Mouse (Mus musculus): ENCODE measurements around the gene Ints4.
"Not testable (repeated sequence)": the region's sequence is repeated elsewhere in the genome, so short reads cannot be mapped to it uniquely, and the experiment has no call there.

Ints4 gene

DNA sequence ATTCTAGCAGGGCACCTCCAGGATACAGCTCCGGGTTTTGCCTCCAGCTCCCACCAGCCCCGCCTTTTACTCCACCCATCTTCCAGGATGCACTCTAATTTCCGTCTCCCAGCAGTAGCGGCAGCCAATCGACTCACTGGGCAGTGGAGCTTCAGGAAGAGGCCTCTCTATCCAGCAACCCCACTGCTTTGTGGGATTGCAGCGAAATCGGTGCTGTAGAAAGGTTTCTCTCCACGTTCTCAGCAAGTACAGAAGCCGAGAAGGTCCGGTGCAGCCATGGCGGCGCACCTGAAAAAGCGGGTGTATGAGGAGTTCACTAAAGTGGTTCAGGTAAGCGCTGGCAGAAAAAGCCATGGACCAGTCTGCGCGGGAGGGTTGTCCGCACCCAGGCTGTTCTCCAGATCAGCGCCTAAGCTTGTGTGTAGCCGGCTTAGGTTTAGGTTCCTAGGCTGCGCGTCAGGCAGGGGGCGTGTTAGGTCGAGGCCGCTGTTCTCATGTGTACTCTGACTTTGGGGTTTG, at the start of gene Ints4:
TSS of gene Ints4 (plus strand) at position 136 of the 519 bp plus-strand sequence.
- peak; percentile 91 to 95 for DNase-seq (ENCODE audit: low spot score in 2 of 2)

DNA sequence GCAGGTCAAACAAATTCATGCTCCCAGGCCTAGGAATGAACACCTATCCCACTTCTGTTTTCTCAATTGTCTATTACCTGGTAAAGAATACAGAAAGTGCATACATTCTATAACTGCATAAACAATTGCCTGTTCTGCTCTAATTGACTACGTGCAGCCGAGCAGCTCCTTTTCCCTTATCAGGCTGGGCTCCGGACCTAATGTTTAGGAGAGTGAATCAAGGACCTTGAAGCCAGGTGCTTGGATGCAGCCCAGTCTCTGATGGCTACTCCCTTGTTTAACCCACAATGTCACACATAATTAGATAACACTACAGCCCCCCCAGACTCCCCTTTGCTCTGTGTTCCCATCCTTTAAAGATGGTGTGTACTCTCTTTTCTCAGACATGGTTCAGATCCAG, 47.2 kb upstream of the Ints4 start:
- not testable (repeated sequence) for DNase-seq (ENCODE audit: low spot score in 2 of 2)

DNA sequence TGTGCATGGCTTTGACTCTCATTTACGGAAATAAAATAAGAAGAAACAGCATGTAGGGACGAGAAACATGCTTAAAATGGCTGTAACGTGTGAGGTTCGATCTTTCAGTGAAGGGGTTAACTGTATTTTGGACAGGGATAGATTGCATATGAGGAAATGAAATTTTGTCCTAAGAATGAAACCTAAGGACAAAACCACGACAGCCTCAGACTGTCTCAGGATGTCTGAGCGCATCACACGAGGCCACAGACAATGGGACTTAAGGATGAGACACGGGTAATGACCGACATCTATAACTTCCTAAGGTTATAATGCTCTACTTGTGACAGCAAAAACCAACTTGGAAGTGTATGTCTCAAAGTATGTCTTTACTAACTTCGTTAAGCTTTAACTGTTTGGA, 46.2 kb upstream of the Ints4 start:
- no peak for DNase-seq (ENCODE audit: low spot score in 2 of 2)

DNA sequence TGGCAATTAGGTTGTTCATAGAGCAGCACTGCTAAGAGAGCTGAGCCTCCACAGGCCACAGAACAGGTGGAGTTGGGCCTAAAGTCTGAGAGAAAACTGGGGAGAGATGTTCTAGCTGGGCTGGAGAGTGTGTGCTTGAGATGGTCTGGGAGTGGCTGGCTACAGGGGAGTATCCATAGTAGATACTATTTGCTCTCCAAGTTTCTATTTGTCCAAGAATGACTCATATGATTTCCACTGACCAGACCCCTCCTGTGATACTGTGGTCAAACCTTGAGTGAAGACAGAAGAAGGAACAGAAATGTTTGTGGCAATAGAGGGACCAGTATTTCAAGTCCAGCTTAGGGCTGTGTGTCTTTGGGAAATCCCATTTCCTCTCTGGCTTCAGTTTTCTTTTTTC, 41.8 kb upstream of the Ints4 start:
- no peak for DNase-seq (ENCODE audit: low spot score in 2 of 2)

DNA sequence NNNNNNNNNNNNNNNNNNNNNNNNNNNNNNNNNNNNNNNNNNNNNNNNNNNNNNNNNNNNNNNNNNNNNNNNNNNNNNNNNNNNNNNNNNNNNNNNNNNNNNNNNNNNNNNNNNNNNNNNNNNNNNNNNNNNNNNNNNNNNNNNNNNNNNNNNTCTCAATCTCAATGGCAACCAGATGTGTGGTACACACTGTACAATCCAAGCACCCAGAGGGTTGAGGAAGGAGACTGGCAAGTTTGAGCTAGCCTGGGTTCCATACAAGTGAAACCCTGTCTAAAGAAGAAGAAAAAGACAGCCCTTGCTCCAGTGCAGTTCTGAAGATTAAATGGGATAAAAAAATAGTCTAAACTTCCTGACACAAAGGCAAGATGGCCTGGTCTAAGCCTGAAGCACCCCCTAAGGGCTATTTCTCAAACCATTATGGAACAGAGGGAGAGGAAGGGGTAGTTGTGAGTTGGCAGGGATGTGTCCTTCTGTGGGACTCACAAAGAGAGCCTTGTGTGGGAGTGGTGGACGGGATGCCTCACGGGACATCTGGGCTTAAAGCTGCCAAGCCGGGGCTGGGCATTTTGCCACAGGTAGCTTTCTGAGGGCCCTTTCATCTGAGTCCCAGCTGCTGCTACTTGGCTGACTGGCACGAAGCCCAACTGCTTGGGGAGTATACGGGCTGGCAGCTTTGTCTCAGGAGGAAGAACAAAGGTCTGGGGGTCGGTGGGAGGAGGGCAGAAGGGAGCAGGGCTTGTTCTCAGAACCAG, 34.4 kb upstream of the Ints4 start:
- peak; percentile 87 to 90 for DNase-seq (ENCODE audit: low spot score in 2 of 2)

DNA sequence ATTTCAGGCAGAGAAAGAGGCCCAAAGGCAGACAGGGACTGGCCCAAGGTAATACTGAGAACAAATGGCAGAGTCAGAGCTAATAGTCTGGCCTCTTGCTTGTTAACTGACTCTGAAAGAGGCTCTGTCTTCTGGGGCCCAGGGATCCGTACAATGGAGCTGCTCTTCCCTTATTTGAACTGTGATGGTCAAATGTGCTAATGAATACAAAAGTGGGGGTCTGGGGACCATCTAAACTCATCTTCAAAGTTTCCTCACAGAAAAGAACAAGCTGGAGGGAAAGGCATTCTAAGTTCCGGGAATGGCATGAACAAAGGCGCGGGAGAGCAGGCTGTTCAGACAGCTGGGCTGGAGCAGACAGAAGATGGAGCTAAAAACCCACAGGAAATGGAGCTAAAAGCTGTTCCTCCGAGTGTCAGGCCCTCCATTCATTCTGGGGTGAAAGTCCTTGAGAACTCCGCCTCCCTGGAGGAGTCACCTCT, 33.7 kb upstream of the Ints4 start:
- DNase-seq (ENCODE audit: low spot score in 2 of 2), result peak in 1 of 2 experiments; percentile 24

DNA sequence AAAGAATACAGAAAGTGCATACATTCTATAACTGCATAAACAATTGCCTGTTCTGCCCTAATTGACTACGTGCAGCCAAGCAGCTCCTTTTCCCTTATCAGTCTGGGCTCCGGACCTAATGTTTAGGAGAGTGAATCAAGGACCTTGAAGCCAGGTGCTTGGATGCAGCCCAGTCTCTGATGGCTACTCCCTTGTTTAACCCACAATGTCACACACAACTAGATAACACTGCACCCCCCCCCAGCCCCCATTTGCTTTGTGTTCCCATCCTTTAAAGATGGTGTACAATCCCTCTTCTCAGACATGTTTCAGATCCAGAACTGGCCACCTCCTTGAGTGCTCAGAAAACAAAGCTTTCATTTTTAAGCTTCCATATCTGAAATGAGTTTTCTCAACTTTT, 29.7 kb upstream of the Ints4 start, which contains the start of gene Kctd14:
TSS of gene Kctd14 (plus strand) at position 301 of the 400 bp plus-strand sequence.
- not testable (repeated sequence) for DNase-seq (ENCODE audit: low spot score in 2 of 2)

DNA sequence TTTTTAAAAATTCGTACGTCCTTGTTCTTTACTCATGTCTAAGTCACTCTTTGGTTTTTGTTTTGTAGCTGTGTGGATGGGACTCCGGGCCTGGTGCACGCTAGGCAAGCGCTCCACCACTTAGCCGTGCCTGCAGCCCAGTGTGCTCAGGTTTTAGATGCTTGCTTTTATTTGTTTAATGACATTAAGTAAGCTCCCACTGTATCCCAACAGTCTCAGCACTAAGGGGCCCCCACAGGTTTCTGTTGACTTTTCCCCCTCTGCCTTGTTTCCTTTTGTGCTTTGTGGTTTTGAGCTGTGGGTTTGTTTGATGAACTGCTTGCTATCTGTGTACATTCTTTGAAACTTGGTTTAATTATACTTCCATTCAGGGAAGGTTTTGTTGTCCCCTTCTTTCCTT, 28.6 kb upstream of the Ints4 start:
- no peak for DNase-seq (ENCODE audit: low spot score in 2 of 2)

DNA sequence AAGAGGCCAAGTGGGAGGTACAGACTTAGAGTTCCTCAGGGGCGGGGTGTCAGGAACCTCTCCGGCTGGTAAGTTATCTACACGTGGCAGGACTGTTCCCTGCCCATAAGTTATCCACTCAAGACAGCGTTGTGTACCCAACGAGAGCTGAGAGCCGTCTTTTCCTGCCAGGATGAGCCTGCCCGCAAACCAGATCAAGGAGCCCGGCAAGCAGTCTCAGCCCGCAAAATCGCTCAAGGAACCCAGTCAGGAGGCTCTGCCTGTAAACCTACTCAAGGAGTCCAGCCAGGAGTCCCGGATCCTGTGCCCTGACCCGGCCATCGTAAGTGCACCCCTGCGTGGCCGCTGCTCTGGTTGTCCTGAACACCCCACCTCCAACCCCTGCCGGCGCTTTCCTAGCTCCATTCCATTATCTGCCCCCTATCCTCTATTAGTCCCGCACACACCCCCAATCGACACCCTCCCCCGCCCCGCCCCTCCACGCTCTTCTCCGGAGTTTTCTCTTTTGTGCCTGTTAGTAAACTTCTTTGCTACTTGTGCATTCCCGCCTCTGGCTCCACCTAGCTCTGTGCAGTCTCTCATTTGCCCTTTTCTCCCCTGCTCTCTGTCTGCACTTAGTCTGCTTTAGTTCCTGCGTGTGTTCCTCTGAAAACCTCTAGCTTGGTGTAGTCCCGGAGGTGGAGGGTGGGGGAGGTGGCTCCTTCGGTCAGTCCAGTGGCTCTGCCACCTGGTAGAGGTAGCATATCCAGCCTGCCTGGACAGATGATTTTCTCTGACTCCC, 27.4 kb upstream of the Ints4 start:
- no peak for DNase-seq (ENCODE audit: low spot score in 2 of 2)

DNA sequence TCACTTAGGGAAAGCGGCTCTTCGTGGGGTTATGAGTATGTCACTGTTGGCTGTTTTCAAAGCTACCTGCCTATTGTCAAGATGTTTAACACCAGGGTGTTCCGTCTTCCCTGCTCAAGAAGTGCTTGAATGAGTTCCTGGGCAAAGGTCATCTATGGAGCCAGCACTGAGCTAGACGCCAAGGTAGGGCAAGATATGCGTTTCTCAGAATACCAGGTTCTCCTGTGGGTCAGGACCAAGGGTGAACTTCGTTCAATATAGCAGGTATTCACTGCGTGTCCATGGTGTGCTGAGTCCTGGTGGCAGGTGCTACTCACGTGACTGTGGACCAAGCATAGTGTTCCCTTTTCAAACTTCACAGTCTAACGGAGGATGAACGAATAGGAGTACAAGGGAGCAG, 26.0 kb upstream of the Ints4 start:
- DNase-seq (ENCODE audit: low spot score in 2 of 2), result no peak

DNA sequence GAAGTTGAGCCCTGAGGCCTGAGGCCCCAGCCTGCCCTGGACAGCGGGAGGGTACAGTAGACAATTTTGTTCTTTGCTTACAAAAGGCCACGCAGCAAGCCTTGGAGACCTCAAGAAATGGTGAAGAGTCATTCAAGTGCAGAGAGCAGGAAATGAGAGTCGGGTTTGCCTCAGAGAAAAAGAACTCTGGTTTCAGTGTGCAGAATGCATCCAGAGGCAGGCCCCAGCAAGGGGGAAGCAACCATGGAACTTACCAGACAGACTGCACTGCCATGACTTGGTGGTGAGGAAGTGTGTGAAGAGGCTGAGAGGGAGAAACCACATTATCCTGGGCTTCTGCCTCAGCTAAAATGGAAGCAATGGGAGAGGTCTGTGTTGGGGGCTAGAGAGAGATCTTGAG, 25.2 kb upstream of the Ints4 start:
- DNase-seq (ENCODE audit: low spot score in 2 of 2), result no peak

DNA sequence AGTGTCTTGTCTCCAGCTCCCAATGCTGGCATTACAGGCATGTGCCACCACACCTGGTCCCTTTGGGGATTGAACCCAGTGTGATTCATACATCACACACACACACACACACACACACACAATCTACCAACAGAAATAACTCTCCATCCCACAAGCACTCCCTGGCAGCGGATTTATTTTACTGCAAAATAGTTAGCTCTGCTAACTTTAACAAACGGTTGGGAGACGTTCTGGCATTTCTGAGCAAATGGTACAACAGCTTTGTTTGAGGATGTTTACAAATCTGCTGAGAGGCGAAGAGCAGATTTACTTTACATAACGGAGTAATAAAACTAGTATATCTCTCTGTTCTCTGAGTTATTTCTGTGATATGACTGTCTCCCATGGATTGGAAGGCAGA, 7.8 kb upstream of the Ints4 start:
- peak in 1 of 2 experiments; percentile 29 for DNase-seq (ENCODE audit: low spot score in 2 of 2)

DNA sequence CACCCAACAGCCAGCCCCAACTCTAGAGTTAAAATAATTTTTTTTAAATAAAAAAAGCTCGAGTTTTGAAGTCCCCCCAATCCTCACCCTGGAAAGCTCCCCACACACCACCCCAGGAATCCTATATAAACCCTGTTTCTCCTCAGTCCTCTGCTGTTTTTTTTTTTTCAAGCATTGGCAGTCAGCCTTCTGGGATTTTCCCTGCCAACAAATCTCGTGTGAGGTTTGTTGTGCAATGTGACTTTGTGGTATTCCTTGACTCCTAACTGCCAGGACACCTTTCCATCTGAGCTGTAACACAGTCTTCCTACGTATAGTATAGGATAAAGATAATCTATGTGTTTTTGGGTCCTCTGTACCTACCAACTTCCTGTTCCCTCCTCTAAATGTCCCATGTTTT, 1.4 kb upstream of the Ints4 start:
- DNase-seq (ENCODE audit: low spot score in 2 of 2), result no peak

DNA sequence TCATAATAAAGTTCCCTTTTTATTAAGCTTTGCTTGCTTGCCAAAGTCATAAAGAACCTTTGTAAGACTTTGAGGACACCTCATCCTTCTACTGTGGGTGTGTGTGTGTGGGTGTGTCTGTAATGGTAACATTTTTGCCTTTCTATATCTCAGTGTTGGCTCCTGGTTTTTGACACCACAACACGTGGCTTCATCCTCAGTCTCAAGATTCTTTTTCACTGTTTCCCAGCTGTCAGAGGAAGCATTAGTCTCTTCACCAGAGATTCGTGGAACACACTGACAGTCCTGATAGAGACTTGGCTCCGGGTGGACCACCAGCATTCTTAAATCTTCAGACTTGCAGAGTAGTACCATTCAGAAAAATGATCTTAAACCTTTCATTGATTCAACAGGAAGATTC, 466 bp upstream of the Ints4 start:
- DNase-seq (ENCODE audit: low spot score in 2 of 2), result peak in 1 of 2 experiments; percentile 4

DNA sequence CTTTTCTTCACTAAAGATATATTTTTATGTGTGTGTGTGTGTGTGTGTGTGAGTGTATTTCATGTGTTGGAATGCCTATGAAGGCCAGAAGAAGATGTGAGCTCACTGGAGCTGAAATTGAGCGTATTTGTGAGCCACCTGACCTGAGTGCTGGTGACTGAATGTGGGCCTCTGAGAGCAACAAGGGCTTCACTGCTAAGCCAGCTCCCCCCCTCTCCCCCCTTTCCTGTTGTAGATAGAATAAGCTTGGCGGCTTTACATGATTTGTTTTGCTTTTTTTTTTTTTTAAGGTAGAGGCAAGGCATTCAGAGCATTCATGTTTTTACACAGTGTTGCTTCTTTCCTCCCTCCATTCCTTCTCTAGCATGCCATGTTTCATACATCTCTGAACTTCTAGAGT, 2.6 kb downstream of the Ints4 start:
- no peak for DNase-seq (ENCODE audit: low spot score in 2 of 2)

DNA sequence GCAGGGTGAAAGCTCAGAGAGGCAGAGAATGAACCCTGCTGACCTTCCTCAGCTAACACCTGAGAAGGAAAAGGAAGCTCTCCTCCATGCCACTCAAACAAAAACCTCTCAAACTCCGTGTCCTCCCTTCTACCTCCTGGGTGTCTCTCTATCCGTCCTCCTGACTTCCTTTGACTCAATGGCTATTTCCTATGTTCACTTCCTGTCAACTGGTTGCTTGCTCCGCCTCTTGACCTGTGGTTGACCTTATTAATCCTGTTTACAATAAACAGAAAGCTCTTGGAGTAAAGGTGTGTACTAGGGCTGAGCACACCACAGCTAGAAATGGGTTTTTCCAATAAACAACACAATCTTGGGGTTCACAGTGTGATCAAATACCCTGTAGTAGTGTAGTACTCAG, 10.4 kb downstream of the Ints4 start:
- no peak for DNase-seq (ENCODE audit: low spot score in 2 of 2)

DNA sequence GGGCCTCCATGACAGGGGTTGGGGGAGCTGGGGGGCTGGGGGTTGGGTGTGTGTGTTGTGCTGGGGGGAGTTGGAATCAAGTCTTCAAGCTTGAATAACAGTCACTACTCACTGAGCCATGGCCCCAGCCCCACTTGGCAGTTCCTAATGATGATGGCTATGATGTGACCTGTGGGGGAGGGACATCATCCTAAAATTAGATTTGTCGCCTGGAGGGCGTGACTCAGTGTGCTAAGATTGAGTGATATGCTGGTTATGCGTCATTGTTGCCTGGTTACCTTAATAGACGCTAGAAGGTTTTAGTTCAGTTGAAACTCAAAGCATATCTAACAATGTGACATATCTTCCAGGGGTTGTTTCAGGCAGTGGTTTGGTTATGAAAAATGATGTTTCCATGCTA, 11.7 kb downstream of the Ints4 start:
- no peak for DNase-seq (ENCODE audit: low spot score in 2 of 2)

DNA sequence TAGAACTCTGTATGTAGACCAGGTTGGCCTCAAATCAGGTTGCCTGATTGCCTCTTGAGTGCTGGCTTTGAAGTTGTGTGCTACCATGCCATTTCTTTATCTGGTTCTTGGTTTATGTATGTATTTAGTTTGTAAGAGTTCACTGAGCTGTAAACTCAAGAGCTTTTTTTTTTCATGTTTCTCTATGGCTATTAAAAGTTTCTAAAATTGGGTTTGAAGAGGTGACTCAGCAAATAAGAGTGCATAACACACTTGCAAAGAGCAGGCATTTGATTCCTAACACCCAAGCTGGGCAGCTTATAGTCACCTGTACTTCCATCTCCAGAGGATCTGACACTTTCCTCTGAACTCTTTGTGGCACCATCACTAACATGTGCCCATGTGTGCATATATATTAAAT, 14.3 kb downstream of the Ints4 start:
- DNase-seq (ENCODE audit: low spot score in 2 of 2), result no peak

DNA sequence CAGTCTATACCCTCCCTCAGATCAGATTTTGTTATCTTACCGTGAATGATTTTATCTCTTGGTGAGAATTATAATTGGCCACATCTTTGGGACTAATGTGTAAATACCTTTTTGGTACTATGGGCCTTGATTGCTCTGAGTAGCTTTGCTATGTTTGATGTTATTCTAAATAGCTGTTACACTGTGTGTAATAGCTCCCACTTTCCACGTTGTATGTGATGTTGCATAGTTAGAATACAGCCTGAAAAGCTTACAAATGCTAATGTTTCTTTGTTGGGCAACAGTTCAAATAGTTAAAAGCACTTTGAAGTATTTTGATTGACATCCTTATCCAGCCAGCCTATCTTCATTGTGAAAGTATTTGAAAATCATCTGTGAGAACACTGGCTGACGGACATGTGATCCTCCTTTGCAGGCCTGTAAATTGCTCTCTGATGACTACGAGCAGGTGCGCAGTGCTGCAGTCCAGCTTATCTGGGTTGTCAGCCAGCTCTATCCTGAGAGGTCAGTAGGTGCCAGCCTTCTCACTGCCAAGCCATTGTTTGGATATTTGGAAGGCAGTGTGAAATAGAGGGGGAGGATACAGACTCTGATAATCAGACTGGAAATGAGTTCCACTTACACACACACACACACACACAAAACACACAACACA, 19.9 kb downstream of the Ints4 start:
- no peak for DNase-seq (ENCODE audit: low spot score in 2 of 2)

DNA sequence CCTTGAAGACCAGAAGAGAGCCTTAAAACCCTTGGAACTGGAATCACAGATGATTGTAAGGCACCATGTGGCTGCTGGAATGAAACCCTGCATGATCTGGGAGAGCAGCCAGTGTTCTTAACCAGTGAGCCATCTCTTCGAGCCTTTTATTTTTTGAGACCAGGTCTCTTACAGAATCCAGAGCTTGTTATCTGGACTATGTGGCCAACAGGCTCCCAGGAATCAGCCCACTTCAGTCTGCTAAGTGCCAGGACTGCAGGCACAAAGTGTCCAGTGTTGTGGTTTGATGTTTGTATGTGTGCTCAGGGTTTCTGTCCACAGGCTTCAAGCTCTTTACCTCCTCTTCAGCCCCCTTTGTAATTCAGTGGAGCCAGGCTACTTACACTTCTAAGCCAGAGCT, 34.0 kb downstream of the Ints4 start:
- no peak for DNase-seq (ENCODE audit: low spot score in 2 of 2)

DNA sequence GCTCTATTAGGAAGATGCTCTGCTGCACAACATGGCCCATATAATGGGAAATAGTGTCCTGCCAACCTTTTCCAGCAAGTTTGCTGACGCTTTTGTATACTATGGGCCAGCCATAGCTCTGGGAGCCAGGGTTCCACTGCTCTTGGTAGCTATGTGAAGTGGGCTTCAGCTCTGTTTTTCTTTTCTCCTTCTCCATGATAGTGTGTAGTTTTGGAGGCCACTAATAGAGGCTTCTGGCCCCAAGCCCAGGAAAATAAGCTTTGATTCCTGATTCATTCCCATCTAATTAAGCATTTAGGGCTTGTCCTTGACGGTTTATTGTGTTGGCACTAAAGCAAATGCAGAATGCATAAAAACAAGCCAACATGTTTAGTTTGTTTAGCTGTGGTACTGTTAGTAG, 39.2 kb downstream of the Ints4 start:
- DNase-seq (ENCODE audit: low spot score in 2 of 2), result peak in 1 of 2 experiments; percentile 7

DNA sequence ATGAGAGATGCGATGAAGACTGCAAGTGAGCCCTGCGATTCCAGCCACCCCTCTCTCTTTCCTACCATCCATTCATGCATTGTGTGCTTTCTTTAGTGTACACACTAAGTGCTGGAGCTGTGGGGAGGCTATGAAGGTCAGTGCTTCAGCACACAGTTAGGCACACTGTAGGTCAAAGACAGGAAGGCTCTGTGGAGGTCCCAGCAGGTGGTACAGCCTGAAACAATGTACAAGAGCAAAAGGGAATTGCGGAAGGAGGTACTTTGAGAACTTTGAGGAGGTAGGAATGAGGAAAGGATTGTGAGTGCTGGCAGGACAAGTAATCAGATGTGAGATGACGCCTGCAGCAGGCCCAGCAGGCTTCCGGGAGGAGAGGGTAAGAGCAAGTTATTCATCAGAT, 54.8 kb downstream of the Ints4 start:
- no peak for DNase-seq (ENCODE audit: low spot score in 2 of 2)

Data from frontal cortex, postnatal 36 days (tissue).